Mouse (Mus musculus): ENCODE data around the gene Stn1. TPM values are rescaled to one million over a fixed set of nuclear protein-coding genes. Genes with fewer than 3 reads are reported as not detected.

Stn1 gene
- polyA plus RNA-seq, 1 experiment from 2014 or later, result 53.8 TPM

- Histone ChIP-seq H3K4me1 (peaks cover 30% of the 10 kb centered on the region), H3K4me3 (peak overlapping the region; percentile 67), H3K27me3 (ENCODE audit: insufficient read depth, poor library complexity, severe bottlenecking) (no peaks in the 10 kb centered on the region), H3K36me3 (peaks cover 17% of the 10 kb centered on the region), H3K27ac (peak overlapping the region; percentile 77), H3K9me3 (no peaks in the 10 kb centered on the region)
- peak; percentile 99 for DNase-seq (ENCODE audit: low spot score)
- 3% methylated on average over 39 of the region's 39 CpGs for WGBS
Measured at GRCm38 (mm10) chr19:47536521-47537299, 597 bp downstream of the Stn1 start.

GRCm38 (mm10) chr19:47534131-47534530 lies 3.2 kb downstream of the Stn1 start:
- peaks cover 29% of the 10 kb centered on the region for H3K36me3 ChIP-seq
- peaks cover 29% of the 10 kb centered on the region for H3K4me1 ChIP-seq
- no peaks in the 10 kb centered on the region for H3K9me3 ChIP-seq
- no peak overlapping the region for H3K27ac ChIP-seq
- 70% methylated on average over 1 of the region's 1 CpGs for WGBS
- no peak overlapping the region for H3K4me3 ChIP-seq
- DNase-seq (ENCODE audit: low spot score), result no peak
- no peaks in the 10 kb centered on the region for H3K27me3 ChIP-seq (ENCODE audit: insufficient read depth, poor library complexity, severe bottlenecking)

- no peak overlapping the region for H3K4me3 ChIP-seq
- WGBS, result 80% methylated on average over 3 of the region's 3 CpGs
- no peak overlapping the region for H3K27ac ChIP-seq
- peaks cover 13% of the 10 kb centered on the region for H3K4me1 ChIP-seq
- H3K36me3 ChIP-seq, result peaks cover 41% of the 10 kb centered on the region
- DNase-seq (ENCODE audit: low spot score), result no peak
- no peaks in the 10 kb centered on the region for H3K27me3 ChIP-seq (ENCODE audit: insufficient read depth, poor library complexity, severe bottlenecking)
- H3K9me3 ChIP-seq, result no peaks in the 10 kb centered on the region
Measured at GRCm38 (mm10) chr19:47532449-47532848, 4.9 kb downstream of the Stn1 start.

- DNase-seq (ENCODE audit: low spot score), result no peak
- H3K4me3 ChIP-seq, result no peak overlapping the region
- 93% methylated on average over 5 of the region's 5 CpGs for WGBS
- peaks cover 11% of the 10 kb centered on the region for H3K4me1 ChIP-seq
- H3K27me3 ChIP-seq (ENCODE audit: insufficient read depth, poor library complexity, severe bottlenecking), result no peaks in the 10 kb centered on the region
- H3K36me3 ChIP-seq, result peaks cover 51% of the 10 kb centered on the region
- no peak overlapping the region for H3K27ac ChIP-seq
- no peaks in the 10 kb centered on the region for H3K9me3 ChIP-seq
Measured at GRCm38 (mm10) chr19:47531309-47531708, 6.0 kb downstream of the Stn1 start.

GRCm38 (mm10) chr19:47526239-47526986 lies 10.9 kb downstream of the Stn1 start:
- no peak for DNase-seq (ENCODE audit: low spot score)
- H3K4me1 ChIP-seq, result peaks cover 5% of the 10 kb centered on the region; the same call in 1 of the 2 replicates
- WGBS, result 68% methylated on average over 21 of the region's 21 CpGs
- no peaks in the 10 kb centered on the region for H3K27me3 ChIP-seq (ENCODE audit: insufficient read depth, poor library complexity, severe bottlenecking)
- H3K4me3 ChIP-seq, result no peak overlapping the region
- peak overlapping the region; percentile 32; the same call in 1 of the 2 replicates for H3K27ac ChIP-seq
- peaks cover 70% of the 10 kb centered on the region for H3K36me3 ChIP-seq
- H3K9me3 ChIP-seq, result no peaks in the 10 kb centered on the region

- H3K36me3 ChIP-seq, result peaks cover 65% of the 10 kb centered on the region
- no peak overlapping the region for H3K4me3 ChIP-seq
- H3K9me3 ChIP-seq, result no peaks in the 10 kb centered on the region
- DNase-seq (ENCODE audit: low spot score), result no peak
- no peaks in the 10 kb centered on the region for H3K27me3 ChIP-seq (ENCODE audit: insufficient read depth, poor library complexity, severe bottlenecking)
- H3K4me1 ChIP-seq, result peaks cover 5% of the 10 kb centered on the region; the same call in 1 of the 2 replicates
- H3K27ac ChIP-seq, result no peak overlapping the region
- 92% methylated on average over 8 of the region's 8 CpGs for WGBS
Measured at GRCm38 (mm10) chr19:47524905-47525304, 12.4 kb downstream of the Stn1 start.

- H3K27me3 ChIP-seq (ENCODE audit: insufficient read depth, poor library complexity, severe bottlenecking), result no peaks in the 10 kb centered on the region
- H3K4me1 ChIP-seq, result peaks cover 8% of the 10 kb centered on the region
- WGBS, result 86% methylated on average over 5 of the region's 5 CpGs
- no peak overlapping the region for H3K4me3 ChIP-seq
- DNase-seq (ENCODE audit: low spot score), result no peak
- H3K36me3 ChIP-seq, result peaks cover 50% of the 10 kb centered on the region
- no peaks in the 10 kb centered on the region for H3K9me3 ChIP-seq
- no peak overlapping the region for H3K27ac ChIP-seq
Measured at GRCm38 (mm10) chr19:47521403-47521802, 15.9 kb downstream of the Stn1 start.

- H3K4me3 ChIP-seq, result no peak overlapping the region
- DNase-seq (ENCODE audit: low spot score), result no peak
- no peak overlapping the region for H3K27ac ChIP-seq
- peaks cover 59% of the 10 kb centered on the region for H3K36me3 ChIP-seq
- no peaks in the 10 kb centered on the region for H3K9me3 ChIP-seq
- H3K27me3 ChIP-seq (ENCODE audit: insufficient read depth, poor library complexity, severe bottlenecking), result no peaks in the 10 kb centered on the region
- peaks cover 15% of the 10 kb centered on the region for H3K4me1 ChIP-seq
- 74% methylated on average over 8 of the region's 8 CpGs for WGBS
Measured at GRCm38 (mm10) chr19:47519163-47519893, 18.0 kb downstream of the Stn1 start.

GRCm38 (mm10) chr19:47518475-47519162 lies 18.7 kb downstream of the Stn1 start:
- DNase-seq (ENCODE audit: low spot score), result no peak
- Histone ChIP-seq H3K27ac (peak overlapping the region; percentile 25; the same call in 1 of the 2 replicates), H3K27me3 (ENCODE audit: insufficient read depth, poor library complexity, severe bottlenecking) (no peaks in the 10 kb centered on the region), H3K4me1 (peaks cover 22% of the 10 kb centered on the region), H3K9me3 (no peaks in the 10 kb centered on the region), H3K4me3 (no peak overlapping the region), H3K36me3 (peaks cover 57% of the 10 kb centered on the region)
- WGBS, result 68% methylated on average over 24 of the region's 24 CpGs

GRCm38 (mm10) chr19:47517570-47517969 lies 19.7 kb downstream of the Stn1 start:
- WGBS, result 88% methylated on average over 8 of the region's 8 CpGs
- H3K36me3 ChIP-seq, result peaks cover 46% of the 10 kb centered on the region
- no peaks in the 10 kb centered on the region for H3K27me3 ChIP-seq (ENCODE audit: insufficient read depth, poor library complexity, severe bottlenecking)
- no peak overlapping the region for H3K27ac ChIP-seq
- peaks cover 32% of the 10 kb centered on the region for H3K4me1 ChIP-seq
- no peak for DNase-seq (ENCODE audit: low spot score)
- no peaks in the 10 kb centered on the region for H3K9me3 ChIP-seq
- H3K4me3 ChIP-seq, result no peak overlapping the region

- H3K4me3 ChIP-seq, result no peak overlapping the region
- no peaks in the 10 kb centered on the region for H3K9me3 ChIP-seq
- H3K36me3 ChIP-seq, result peaks cover 39% of the 10 kb centered on the region
- H3K27ac ChIP-seq, result no peak overlapping the region
- WGBS, result 78% methylated on average over 12 of the region's 12 CpGs
- DNase-seq (ENCODE audit: low spot score), result no peak
- H3K27me3 ChIP-seq (ENCODE audit: insufficient read depth, poor library complexity, severe bottlenecking), result no peaks in the 10 kb centered on the region
- H3K4me1 ChIP-seq, result peaks cover 35% of the 10 kb centered on the region
Measured at GRCm38 (mm10) chr19:47516879-47517278, 20.4 kb downstream of the Stn1 start.

GRCm38 (mm10) chr19:47515091-47515490 lies 22.2 kb downstream of the Stn1 start:
- no peaks in the 10 kb centered on the region for H3K27me3 ChIP-seq (ENCODE audit: insufficient read depth, poor library complexity, severe bottlenecking)
- H3K4me1 ChIP-seq, result peaks cover 44% of the 10 kb centered on the region
- DNase-seq (ENCODE audit: low spot score), result no peak
- H3K4me3 ChIP-seq, result no peak overlapping the region
- WGBS, result 62% methylated on average over 5 of the region's 5 CpGs
- H3K27ac ChIP-seq, result no peak overlapping the region
- H3K36me3 ChIP-seq, result peaks cover 32% of the 10 kb centered on the region
- H3K9me3 ChIP-seq, result no peaks in the 10 kb centered on the region

Data from heart, embryonic 10.5 days (tissue).